Mouse (Mus musculus): Measurements from ENCODE around the gene Garnl3. TPM values are rescaled to one million over a fixed set of nuclear protein-coding genes. Genes with fewer than 3 reads are reported as not detected.

The Garnl3 gene
- polyA plus RNA-seq, 1 experiment from 2014 or later = 0.40 TPM

- no peaks in the 10 kb centered on the region for H3K36me3 ChIP-seq (replicated peaks; ENCODE audit: insufficient read depth, low read length)
- H3K4me3 ChIP-seq (ENCODE audit: low read depth, low read length) = no peak overlapping the region
- H3K27ac ChIP-seq (ENCODE audit: low read depth) = no peak overlapping the region
- H3K27me3 ChIP-seq (ENCODE audit: insufficient read depth, low read length) = no peaks in the 10 kb centered on the region
- DNase-seq (no peak), ATAC-seq (no peak)
- H3K9ac ChIP-seq (replicated peaks) = no peak overlapping the region
- TF ChIP-seq CTCF (IDR thresholded peaks at IDR 0.05; ENCODE audit: low read depth) (no peak), EP300 (IDR thresholded peaks at IDR 0.05; ENCODE audit: low read depth) (no peak)
- WGBS (ENCODE audit: insufficient replicate concordance) = 45% methylated on average over 3 of the region's 3 CpGs
- no peaks in the 10 kb centered on the region for H3K4me1 ChIP-seq (ENCODE audit: insufficient read depth)
- no peaks in the 10 kb centered on the region for H3K9me3 ChIP-seq (ENCODE audit: low read length)
- no peak overlapping the region for H3K4me2 ChIP-seq (ENCODE audit: low read depth, low read length)
Observed at GRCm38 (mm10) chr2:33074188-33074587, 57.3 kb downstream of the Garnl3 start.

DNA sequence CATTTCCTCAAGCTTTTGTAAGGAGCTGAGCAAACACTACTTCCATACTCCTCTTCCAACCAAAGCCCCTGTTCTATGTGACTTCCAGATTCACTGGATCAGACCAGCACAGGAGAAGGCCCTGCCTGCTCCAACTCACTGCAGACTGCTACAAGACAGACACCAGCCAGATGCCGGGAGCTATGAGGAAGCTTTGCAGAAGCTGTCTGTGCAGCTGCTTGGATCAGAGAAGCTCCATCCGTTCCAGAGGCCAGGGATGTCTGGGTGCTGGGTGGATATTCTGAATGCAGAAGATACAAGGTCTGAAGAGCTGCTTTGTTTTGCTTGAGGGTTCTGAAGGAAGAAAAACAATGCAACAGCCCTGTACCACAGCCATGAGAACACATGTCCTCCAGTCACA is 59.1 kb downstream of the Garnl3 start:
- H3K27me3 ChIP-seq (ENCODE audit: insufficient read depth, low read length) = no peaks in the 10 kb centered on the region
- no peak overlapping the region for H3K27ac ChIP-seq (ENCODE audit: low read depth)
- H3K4me2 ChIP-seq (ENCODE audit: low read depth, low read length) = no peak overlapping the region
- no peaks in the 10 kb centered on the region for H3K36me3 ChIP-seq (replicated peaks; ENCODE audit: insufficient read depth, low read length)
- 57% methylated on average over 2 of the region's 2 CpGs for WGBS (ENCODE audit: insufficient replicate concordance)
- TF ChIP-seq EP300 (IDR thresholded peaks at IDR 0.05; ENCODE audit: low read depth) (no peak), CTCF (IDR thresholded peaks at IDR 0.05; ENCODE audit: low read depth) (no peak)
- DNase-seq (no peak), ATAC-seq (no peak)
- H3K9ac ChIP-seq (replicated peaks) = no peak overlapping the region
- no peak overlapping the region for H3K4me3 ChIP-seq (ENCODE audit: low read depth, low read length)
- no peaks in the 10 kb centered on the region for H3K4me1 ChIP-seq (ENCODE audit: insufficient read depth)
- H3K9me3 ChIP-seq (ENCODE audit: low read length) = no peaks in the 10 kb centered on the region

- DNase-seq (no peak), ATAC-seq (no peak)
- Histone ChIP-seq H3K27me3 (ENCODE audit: insufficient read depth, low read length) (no peaks in the 10 kb centered on the region), H3K4me3 (ENCODE audit: low read depth, low read length) (no peak overlapping the region), H3K27ac (ENCODE audit: low read depth) (no peak overlapping the region), H3K9me3 (ENCODE audit: low read length) (no peaks in the 10 kb centered on the region), H3K36me3 (replicated peaks; ENCODE audit: insufficient read depth, low read length) (no peaks in the 10 kb centered on the region), H3K9ac (replicated peaks) (no peak overlapping the region), H3K4me1 (ENCODE audit: insufficient read depth) (no peaks in the 10 kb centered on the region), H3K4me2 (ENCODE audit: low read depth, low read length) (no peak overlapping the region)
- 32% methylated on average over 1 of the region's 1 CpGs for WGBS (ENCODE audit: insufficient replicate concordance)
- TF ChIP-seq CTCF (IDR thresholded peaks at IDR 0.05; ENCODE audit: low read depth) (no peak), EP300 (IDR thresholded peaks at IDR 0.05; ENCODE audit: low read depth) (no peak)
Observed at GRCm38 (mm10) chr2:33065610-33066009, 65.8 kb downstream of the Garnl3 start.

GRCm38 (mm10) chr2:33062744-33063143 is 68.7 kb downstream of the Garnl3 start:
- Histone ChIP-seq H3K27ac (ENCODE audit: low read depth) (no peak overlapping the region), H3K4me3 (ENCODE audit: low read depth, low read length) (no peak overlapping the region), H3K9ac (replicated peaks) (no peak overlapping the region), H3K27me3 (ENCODE audit: insufficient read depth, low read length) (no peaks in the 10 kb centered on the region), H3K9me3 (ENCODE audit: low read length) (no peaks in the 10 kb centered on the region), H3K36me3 (replicated peaks; ENCODE audit: insufficient read depth, low read length) (no peaks in the 10 kb centered on the region), H3K4me1 (ENCODE audit: insufficient read depth) (no peaks in the 10 kb centered on the region), H3K4me2 (ENCODE audit: low read depth, low read length) (no peak overlapping the region)
- ATAC-seq = no peak
- 69% methylated on average over 8 of the region's 8 CpGs for WGBS (ENCODE audit: insufficient replicate concordance)
- no peak for DNase-seq
- TF ChIP-seq EP300 (IDR thresholded peaks at IDR 0.05; ENCODE audit: low read depth) = no peak
- no peak for TF ChIP-seq CTCF (IDR thresholded peaks at IDR 0.05; ENCODE audit: low read depth)

DNA sequence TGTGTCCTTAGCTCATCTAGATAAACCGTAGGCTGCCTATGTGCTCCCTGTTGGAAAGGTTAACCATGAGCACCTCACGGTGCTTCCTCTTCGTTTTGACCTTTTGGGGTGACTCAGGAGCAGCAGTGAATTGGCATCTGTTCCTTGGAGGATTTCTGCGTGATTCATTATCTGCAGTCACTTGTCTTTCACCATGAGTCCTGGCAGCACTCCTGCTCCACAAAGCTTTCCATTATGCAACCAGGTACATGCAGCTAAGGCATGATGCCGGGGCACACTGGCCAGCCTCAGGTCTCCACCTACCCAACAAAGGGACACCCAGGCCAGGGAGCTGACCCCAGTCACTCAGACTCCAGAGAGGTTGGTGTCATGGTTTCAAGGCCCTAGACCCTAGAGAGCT is 72.5 kb downstream of the Garnl3 start:
- 78% methylated on average over 5 of the region's 5 CpGs for WGBS (ENCODE audit: insufficient replicate concordance)
- Histone ChIP-seq H3K4me2 (ENCODE audit: low read depth, low read length) (no peak overlapping the region), H3K27me3 (ENCODE audit: insufficient read depth, low read length) (no peaks in the 10 kb centered on the region), H3K9ac (replicated peaks) (no peak overlapping the region), H3K9me3 (ENCODE audit: low read length) (no peaks in the 10 kb centered on the region), H3K36me3 (replicated peaks; ENCODE audit: insufficient read depth, low read length) (no peaks in the 10 kb centered on the region), H3K4me3 (ENCODE audit: low read depth, low read length) (no peak overlapping the region), H3K4me1 (ENCODE audit: insufficient read depth) (no peaks in the 10 kb centered on the region), H3K27ac (ENCODE audit: low read depth) (no peak overlapping the region)
- DNase-seq (no peak), ATAC-seq (no peak)
- TF ChIP-seq CTCF (IDR thresholded peaks at IDR 0.05; ENCODE audit: low read depth) (no peak), EP300 (IDR thresholded peaks at IDR 0.05; ENCODE audit: low read depth) (no peak)

GRCm38 (mm10) chr2:33057514-33057913 is 73.9 kb downstream of the Garnl3 start:
- H3K9me3 ChIP-seq (ENCODE audit: low read length) = no peaks in the 10 kb centered on the region
- H3K36me3 ChIP-seq (replicated peaks; ENCODE audit: insufficient read depth, low read length) = no peaks in the 10 kb centered on the region
- H3K9ac ChIP-seq (replicated peaks) = no peak overlapping the region
- no peak overlapping the region for H3K27ac ChIP-seq (ENCODE audit: low read depth)
- 71% methylated on average over 7 of the region's 7 CpGs for WGBS (ENCODE audit: insufficient replicate concordance)
- H3K4me2 ChIP-seq (ENCODE audit: low read depth, low read length) = no peak overlapping the region
- DNase-seq = no peak
- no peaks in the 10 kb centered on the region for H3K27me3 ChIP-seq (ENCODE audit: insufficient read depth, low read length)
- ATAC-seq = no peak
- H3K4me3 ChIP-seq (ENCODE audit: low read depth, low read length) = no peak overlapping the region
- no peaks in the 10 kb centered on the region for H3K4me1 ChIP-seq (ENCODE audit: insufficient read depth)
- no peak for TF ChIP-seq EP300 (IDR thresholded peaks at IDR 0.05; ENCODE audit: low read depth)

GRCm38 (mm10) chr2:33053966-33054365 is 77.5 kb downstream of the Garnl3 start:
- Histone ChIP-seq H3K4me2 (ENCODE audit: low read depth, low read length) (no peak overlapping the region), H3K27me3 (ENCODE audit: insufficient read depth, low read length) (no peaks in the 10 kb centered on the region), H3K4me3 (ENCODE audit: low read depth, low read length) (no peak overlapping the region), H3K9ac (replicated peaks) (no peak overlapping the region), H3K36me3 (replicated peaks; ENCODE audit: insufficient read depth, low read length) (no peaks in the 10 kb centered on the region), H3K27ac (ENCODE audit: low read depth) (no peak overlapping the region), H3K4me1 (ENCODE audit: insufficient read depth) (no peaks in the 10 kb centered on the region), H3K9me3 (ENCODE audit: low read length) (no peaks in the 10 kb centered on the region)
- 59% methylated on average over 10 of the region's 10 CpGs for WGBS (ENCODE audit: insufficient replicate concordance)
- ATAC-seq = no peak
- no peak for DNase-seq
- TF ChIP-seq CTCF (IDR thresholded peaks at IDR 0.05; ENCODE audit: low read depth) (no peak), EP300 (IDR thresholded peaks at IDR 0.05; ENCODE audit: low read depth) (no peak)

Data from liver, postnatal 0 days (tissue).